In genomic region chr4:131145507-131145906, GRCm38 (mm10) we compare ENCODE assay signal across 15 mouse cellular contexts.
DNase-seq lines count a peak whose midpoint lies in the region; ATAC-seq and TF ChIP-seq lines count a peak whose summit lies in the region.
"Had no signal": no experiment of that assay in that cellular context is flagged by ENCODE, and none has a peak within 500 bp of the region (broad histone marks: within the 10 kb centered on the region; RNA-seq: fewer than 3 reads in every experiment).

No protein-coding gene starts in this region.

- no peaks in the 10 kb centered on the region for H3K27me3 ChIP-seq in cerebellum, adult 2 months (ENCODE audit: control insufficient read depth, insufficient read depth, low read length)
- H3K27me3 ChIP-seq in liver, adult 2 months (ENCODE audit: control insufficient read depth, insufficient read depth, low read length) = no peaks in the 10 kb centered on the region
- H3K27me3 ChIP-seq: hindbrain, embryonic 15.5 days; stomach, embryonic 15.5 days had no signal

- no peaks in the 10 kb centered on the region for H3K36me3 ChIP-seq in liver, adult 2 months (ENCODE audit: control insufficient read depth, insufficient read depth, low read length)
- H3K36me3 ChIP-seq: embryonic facial prominence, embryonic 10.5 days; heart, embryonic 13.5 days; hindbrain, embryonic 15.5 days; stomach, embryonic 15.5 days had no signal

- H3K79me2 ChIP-seq in liver, adult 2 months (ENCODE audit: control insufficient read depth, insufficient read depth, low read length) = no peaks in the 10 kb centered on the region

- no peak for TF ChIP-seq POLR2A in cerebellum, adult 2 months (IDR thresholded peaks at IDR 0.05; ENCODE audit: borderline replicate concordance, insufficient read depth, low read length)
- TF ChIP-seq POLR2A in liver, adult 2 months (IDR thresholded peaks at IDR 0.05; ENCODE audit: extremely low read depth, insufficient read depth, low read length) = no peak

- peak; percentile 50 for TF ChIP-seq CTCF in cerebellum, adult 2 months (IDR thresholded peaks at IDR 0.05; ENCODE audit: borderline replicate concordance, insufficient read depth, low read depth, low read length)
- TF ChIP-seq CTCF in liver, adult 2 months (IDR thresholded peaks at IDR 0.05; ENCODE audit: low read depth, low read length) = peak; percentile 73

- H3K4me1 ChIP-seq in cerebellum, adult 2 months (ENCODE audit: control insufficient read depth, insufficient read depth, low read length) = peaks cover 24% of the 10 kb centered on the region
- H3K4me1 ChIP-seq in liver, adult 2 months (ENCODE audit: control insufficient read depth, insufficient read depth, low read length) = no peaks in the 10 kb centered on the region
- H3K4me1 ChIP-seq: heart, embryonic 13.5 days; stomach, embryonic 15.5 days had no signal

- no peak overlapping the region for H3K9ac ChIP-seq in liver, adult 2 months (ENCODE audit: low read depth, low read length)
- H3K9ac ChIP-seq: heart, embryonic 13.5 days; hindbrain, embryonic 15.5 days; stomach, embryonic 15.5 days had no signal

- ATAC-seq in megakaryocyte, adult 5-6 weeks (ENCODE audit: poor library complexity, severe bottlenecking) = no peak

- DNase-seq in cerebellum, adult 2 months = no peak
- DNase-seq in cerebellum, adult 9-10 months = no peak
- DNase-seq in liver, adult 2 months (ENCODE audit: extremely low read depth, low read depth, low spot score) = no peak
- DNase-seq in liver (no peak), 416B (ENCODE audit: low read depth) (peak; percentile 5), ZHBTc4 (ENCODE audit: low read depth, low spot score) (peak; percentile 44)
- DNase-seq in urinary bladder, postnatal 4 days (ENCODE audit: low spot score in 2 of 2) = no peak
- DNase-seq: cerebellum, adult 9-11 months; kidney, postnatal 25 days; midbrain, embryonic 14.5 days had no signal

- WGBS in cerebellum, adult 2 months = 88% methylated on average over 1 of the region's 1 CpGs
- WGBS in liver, adult 2 months = 70% methylated on average over 1 of the region's 1 CpGs

- no peak overlapping the region for H3K27ac ChIP-seq in cerebellum, adult 2 months (ENCODE audit: insufficient read depth, low read length)
- no peak overlapping the region for H3K27ac ChIP-seq in liver, adult 2 months (replicated peaks; ENCODE audit: insufficient read depth, low read depth, low read length)
- H3K27ac ChIP-seq: embryonic facial prominence, embryonic 10.5 days; heart, embryonic 13.5 days; hindbrain, embryonic 15.5 days; stomach, embryonic 15.5 days had no signal

- H3K4me3 ChIP-seq in cerebellum, adult 2 months (replicated peaks; ENCODE audit: insufficient read depth, low read depth, low read length) = no peak overlapping the region
- no peak overlapping the region for H3K4me3 ChIP-seq in liver, adult 2 months (ENCODE audit: insufficient read depth, low read depth, low read length)
- H3K4me3 ChIP-seq: embryonic facial prominence, embryonic 10.5 days; heart, embryonic 13.5 days; hindbrain, embryonic 15.5 days; stomach, embryonic 15.5 days had no signal

Comparison
In these comparisons a context has a peak if more than half of its experiments do, and no peak if none do; other contexts are left out.
1. DNase-seq: peak in 416B (single experiment) and ZHBTc4 (single experiment); none in cerebellum, adult 2 months (0 of 2), cerebellum, adult 9-10 months (single experiment), liver, adult 2 months (single experiment), liver (single experiment) and urinary bladder, postnatal 4 days (0 of 2).